Mouse (Mus musculus) brain, embryonic 14.5 days (tissue): Measurements from ENCODE around the gene Gm28042. TPM values are rescaled to one million over a fixed set of nuclear protein-coding genes. Genes with fewer than 3 reads are reported as not detected.

Experiments used
- DNase-seq: peaks from one replicate; pipeline ENCODE4 v3.0.0-alpha.2; 2011; ENCODE audit warnings: low read depth
- CTCF ChIP-seq: fragments of 200-500 bp; IDR thresholded peaks from 2 replicates; pipeline ENCODE4 v1.5.1; 2012; ENCODE audit warnings: inconsistent platforms, mild to moderate bottlenecking, moderate library complexity, borderline replicate concordance; ENCODE audit not compliant: insufficient read depth, insufficient read length; ENCODE audit errors: extremely low read depth
- POLR2A ChIP-seq: fragments of 200-500 bp; IDR thresholded peaks from 2 replicates; pipeline ENCODE4 v1.6.1; 2012; ENCODE audit warnings: mild to moderate bottlenecking, inconsistent platforms, borderline replicate concordance; ENCODE audit not compliant: poor library complexity, insufficient read depth, insufficient read length, severe bottlenecking; ENCODE audit errors: extremely low read depth
- polyA plus RNA-seq: library from polyadenylated mRNA; depleted of rRNA; stranded (reverse); fragments of >200 nt; gene quantifications from 2 replicates; pipeline ENCODE4 v1.2.3, GENCODE M21; 2012

Gene Gm28042
- polyA plus RNA-seq, 1 experiment = 24.3 TPM

GRCm38 (mm10) chr2:120046486-120047310, 19.4 kb downstream of the Gm28042 start:
- TF ChIP-seq CTCF (no peak), POLR2A (no peak)
- DNase-seq = no peak

DNA sequence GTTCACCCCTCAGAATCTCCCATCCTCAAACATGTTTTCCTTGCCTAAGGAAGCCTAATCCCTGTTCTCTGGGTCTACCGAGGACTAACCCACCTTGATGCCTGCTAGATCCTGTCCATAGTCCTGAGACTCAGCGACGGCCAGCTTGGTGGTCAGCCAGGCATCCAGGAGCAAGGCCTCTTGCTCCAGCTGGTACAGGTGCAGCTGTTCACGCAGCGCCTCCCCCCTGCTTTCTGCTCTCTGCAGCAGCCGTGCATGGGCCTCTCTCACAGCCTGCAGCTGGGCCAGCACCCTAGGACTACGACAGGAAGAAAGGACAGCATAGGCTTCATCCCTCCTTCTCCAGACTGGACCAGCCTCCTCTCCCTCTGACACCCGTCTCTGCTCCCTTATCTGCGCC, 20.9 kb downstream of the Gm28042 start:
- no peak for DNase-seq
- TF ChIP-seq POLR2A (no peak), CTCF (no peak)

DNA sequence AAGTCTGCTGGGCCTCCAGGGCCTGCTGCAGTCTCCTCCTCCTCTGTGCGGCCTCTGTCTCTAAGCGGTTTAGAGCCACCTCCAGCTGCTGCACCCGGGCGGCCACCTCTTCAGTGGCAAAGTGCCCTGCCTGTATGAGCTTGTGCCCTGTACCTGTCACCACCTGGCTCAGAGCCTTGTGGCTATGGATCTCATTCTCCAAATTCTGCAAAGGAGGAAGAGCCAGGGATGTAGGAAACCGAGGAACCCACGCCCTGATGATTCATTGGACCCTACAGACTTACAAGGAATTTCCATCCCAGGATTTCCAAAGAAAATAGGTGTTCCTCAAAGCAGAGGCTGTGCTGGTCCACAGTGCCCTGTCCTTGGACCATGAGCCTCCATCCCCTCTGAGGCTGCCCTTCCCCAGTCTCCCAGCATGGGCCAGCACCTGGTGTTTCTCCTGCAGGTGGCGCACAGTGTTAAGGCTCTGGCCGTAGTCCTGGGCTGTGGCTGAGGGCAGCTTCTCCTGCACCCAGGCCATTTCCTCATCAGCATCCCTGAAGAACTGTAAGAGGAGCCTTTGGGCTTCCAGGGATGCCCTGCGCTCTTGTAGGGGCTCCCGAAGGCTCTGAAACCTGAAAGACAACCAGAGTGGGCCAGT, 22.5 kb downstream of the Gm28042 start:
- TF ChIP-seq POLR2A (no peak), CTCF (peak; percentile 57)
- peak; percentile 19 for DNase-seq

GRCm38 (mm10) chr2:120051405-120051804, 24.1 kb downstream of the Gm28042 start:
- no peak for TF ChIP-seq CTCF
- no peak for TF ChIP-seq POLR2A
- no peak for DNase-seq

GRCm38 (mm10) chr2:120054771-120055552, 27.7 kb downstream of the Gm28042 start:
- DNase-seq = no peak
- TF ChIP-seq POLR2A = no peak
- no peak for TF ChIP-seq CTCF

DNA sequence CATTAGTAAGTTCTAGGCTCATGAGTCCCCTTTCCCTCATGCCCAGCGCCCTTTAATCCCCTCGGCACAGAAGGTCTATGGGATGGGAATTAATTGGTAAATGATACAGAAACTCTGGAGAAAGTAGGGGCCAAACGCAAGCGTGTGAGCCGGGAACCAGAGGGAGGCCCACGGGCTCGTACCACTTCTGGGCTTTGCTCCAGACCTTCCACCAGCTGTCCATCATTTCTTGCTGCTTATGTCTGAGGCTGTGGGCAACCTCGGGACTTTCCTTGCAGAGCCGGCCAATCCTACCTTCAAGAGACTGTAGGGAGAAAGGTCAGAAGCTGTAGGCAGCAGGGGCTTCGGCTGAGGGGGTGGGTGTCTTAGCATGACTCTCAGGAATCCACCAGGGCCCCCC, 28.6 kb downstream of the Gm28042 start:
- DNase-seq = no peak
- TF ChIP-seq POLR2A (no peak), CTCF (no peak)

DNA sequence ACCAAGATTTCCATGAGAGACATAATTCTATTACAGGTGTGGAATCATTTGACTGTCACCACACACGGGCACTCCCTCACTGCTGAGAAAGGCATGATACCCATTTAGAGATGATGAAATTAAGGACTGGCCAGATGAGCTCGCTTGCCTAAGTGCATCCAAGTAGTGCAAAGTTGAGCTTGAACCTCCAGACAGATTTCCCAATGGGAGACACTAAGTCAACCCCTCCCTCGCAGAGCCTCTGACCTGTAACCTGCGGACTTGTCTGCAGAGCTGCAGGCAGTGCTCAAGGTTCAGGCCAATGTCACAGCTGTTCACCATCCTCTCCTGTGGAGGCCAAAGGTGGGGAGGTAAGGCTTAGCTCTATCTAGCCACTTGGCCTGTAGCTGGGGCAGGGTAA, 31.5 kb downstream of the Gm28042 start:
- DNase-seq = no peak

GRCm38 (mm10) chr2:120059466-120059865, 32.2 kb downstream of the Gm28042 start:
- no peak for DNase-seq
- no peak for TF ChIP-seq CTCF
- no peak for TF ChIP-seq POLR2A

More for the DNA sequence above, 31.5 kb downstream of the Gm28042 start:
- TF ChIP-seq CTCF (no peak), POLR2A (no peak)

DNA sequence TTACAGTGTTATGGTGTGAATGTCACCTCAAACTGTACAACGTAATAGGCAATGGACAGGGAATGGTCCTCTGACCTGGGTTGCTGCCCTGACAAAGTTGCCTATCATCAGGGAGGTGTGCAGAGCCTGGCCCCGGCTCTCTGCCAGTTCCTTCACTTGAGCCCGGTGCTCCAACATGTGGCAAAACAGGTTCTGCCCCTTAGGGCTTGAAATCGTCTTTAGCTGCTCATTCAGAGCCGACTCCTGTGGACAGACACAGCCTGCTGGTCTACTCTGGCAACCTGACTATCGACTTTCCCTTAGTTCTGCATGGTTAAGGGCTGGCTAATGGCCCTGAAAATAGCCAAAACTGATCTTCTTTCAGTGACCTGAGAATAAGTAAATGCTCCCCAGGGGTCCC, 32.9 kb downstream of the Gm28042 start:
- TF ChIP-seq POLR2A (no peak), CTCF (no peak)
- DNase-seq = no peak

DNA sequence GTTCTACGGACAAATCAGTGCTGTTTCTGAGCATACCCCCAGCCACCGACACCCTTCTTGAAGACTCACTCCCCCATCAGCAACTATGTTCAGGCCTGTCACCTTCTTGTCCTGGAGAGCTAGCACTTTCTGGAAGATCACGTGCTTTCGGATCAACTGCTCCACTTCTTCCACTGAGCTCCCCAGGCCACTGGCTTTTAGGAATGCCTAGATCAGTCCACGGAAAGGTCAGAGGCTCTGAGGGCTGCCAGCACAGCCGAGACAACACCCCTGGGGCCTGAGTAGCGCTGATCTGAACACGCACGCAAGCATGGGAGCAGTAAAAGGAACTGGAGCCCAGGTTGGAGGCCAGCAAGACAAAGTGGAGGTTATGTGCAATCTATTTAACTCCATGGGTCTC, 33.4 kb downstream of the Gm28042 start:
- TF ChIP-seq POLR2A (no peak), CTCF (no peak)
- DNase-seq = no peak

GRCm38 (mm10) chr2:120062248-120062647, 35.0 kb downstream of the Gm28042 start:
- DNase-seq = no peak
- TF ChIP-seq POLR2A (no peak), CTCF (no peak)

- no peak for DNase-seq
- no peak for TF ChIP-seq POLR2A
- peak; percentile 13; the same call in 1 of the 2 replicates for TF ChIP-seq CTCF
Measured at GRCm38 (mm10) chr2:120064639-120065038, 37.3 kb downstream of the Gm28042 start.

GRCm38 (mm10) chr2:120065243-120065642, 38.0 kb downstream of the Gm28042 start:
- TF ChIP-seq POLR2A (no peak), CTCF (no peak)
- DNase-seq = no peak
